Mouse (Mus musculus): ENCODE results near the gene Enox1. TPM values are rescaled to one million over a fixed set of nuclear protein-coding genes. Genes with fewer than 3 reads are reported as not detected.
A peak's percentile ranks its signal among the peaks of the same experiment; 100 is the strongest.

The Enox1 gene
- total RNA-seq, 4 experiments from 2014 or later: 3.1 to 6.7 (median 5.2) TPM

GRCm38 (mm10) chr14:77580106-77580936 is 423.8 kb downstream of the Enox1 start:
- DNase-seq: no peak

DNA sequence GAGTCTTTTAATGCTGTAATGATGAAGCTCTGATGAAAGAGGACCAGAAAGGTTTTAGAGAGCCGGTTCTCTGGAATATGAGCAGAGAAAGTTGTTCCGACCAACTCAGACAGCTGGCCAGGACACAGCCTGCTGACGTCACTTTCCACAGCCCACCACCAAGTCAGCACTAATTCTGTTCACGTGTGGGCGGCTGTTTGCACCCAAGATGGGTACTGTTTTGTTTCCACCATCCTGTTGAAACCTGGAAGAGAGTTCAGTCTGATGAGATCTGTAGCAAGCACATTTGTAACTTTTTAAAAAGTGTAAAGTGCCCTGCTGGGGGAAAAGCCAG is 424.3 kb downstream of the Enox1 start:
- no peak for DNase-seq

GRCm38 (mm10) chr14:77581616-77582015 is 425.1 kb downstream of the Enox1 start:
- no peak for DNase-seq

DNA sequence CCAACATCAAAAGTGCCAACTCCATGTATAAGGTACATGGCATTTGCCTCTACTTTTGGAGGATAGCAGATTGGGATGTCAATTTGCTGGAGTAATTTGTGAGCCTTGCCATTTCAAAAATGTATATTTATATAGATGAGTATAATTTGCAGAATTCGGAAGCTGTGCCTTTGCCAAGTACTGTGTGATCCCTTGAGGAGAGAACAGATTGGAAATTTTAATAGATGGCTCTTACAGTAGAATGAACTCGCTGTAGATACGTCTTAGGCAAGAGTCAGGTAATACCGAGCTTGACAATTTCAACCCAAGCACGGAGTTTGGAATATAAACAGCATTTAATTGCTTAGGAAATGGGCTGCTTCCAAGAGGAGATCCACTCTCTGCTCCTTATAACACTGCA is 427.9 kb downstream of the Enox1 start:
- no peak for DNase-seq

DNA sequence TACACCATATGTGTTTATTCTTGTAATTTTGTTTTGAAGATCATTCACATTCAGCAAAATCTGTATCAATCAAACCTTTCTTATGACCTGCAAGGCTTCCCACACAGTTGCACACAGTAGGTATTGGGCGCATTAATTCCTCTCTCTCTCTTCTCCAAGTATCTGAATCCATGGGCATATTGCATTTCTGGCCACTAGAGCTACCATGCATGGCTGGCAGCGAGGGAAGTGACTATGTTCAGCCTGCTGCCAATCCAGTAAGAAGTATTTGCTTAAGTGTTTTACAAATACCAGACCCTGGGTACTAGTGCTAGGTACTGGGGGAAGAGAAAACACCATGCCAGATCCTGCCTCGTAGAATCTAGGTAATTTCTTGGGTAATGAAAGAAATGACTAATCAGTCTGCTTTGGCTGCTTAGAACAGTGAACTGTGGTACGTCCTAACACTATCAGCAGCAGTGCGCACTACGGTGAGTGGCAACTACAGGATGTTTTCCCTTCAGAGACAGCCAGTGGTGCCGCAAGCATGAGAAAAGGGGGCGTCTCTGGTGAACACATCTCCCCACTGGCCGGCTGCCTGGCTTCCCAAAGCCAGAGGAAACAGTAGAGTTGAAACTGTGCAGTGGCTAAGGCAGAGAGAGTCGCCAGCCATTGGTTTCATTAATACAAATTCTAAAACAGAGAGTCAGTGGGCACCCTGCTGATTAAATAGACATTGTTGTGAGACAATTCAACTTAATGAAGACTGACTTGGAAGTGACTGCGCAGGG is 428.7 kb downstream of the Enox1 start:
- DNase-seq: no peak

GRCm38 (mm10) chr14:77586033-77586432 is 429.5 kb downstream of the Enox1 start:
- no peak for DNase-seq

- DNase-seq: no peak
Observed at GRCm38 (mm10) chr14:77587182-77587581, 430.6 kb downstream of the Enox1 start.

DNA sequence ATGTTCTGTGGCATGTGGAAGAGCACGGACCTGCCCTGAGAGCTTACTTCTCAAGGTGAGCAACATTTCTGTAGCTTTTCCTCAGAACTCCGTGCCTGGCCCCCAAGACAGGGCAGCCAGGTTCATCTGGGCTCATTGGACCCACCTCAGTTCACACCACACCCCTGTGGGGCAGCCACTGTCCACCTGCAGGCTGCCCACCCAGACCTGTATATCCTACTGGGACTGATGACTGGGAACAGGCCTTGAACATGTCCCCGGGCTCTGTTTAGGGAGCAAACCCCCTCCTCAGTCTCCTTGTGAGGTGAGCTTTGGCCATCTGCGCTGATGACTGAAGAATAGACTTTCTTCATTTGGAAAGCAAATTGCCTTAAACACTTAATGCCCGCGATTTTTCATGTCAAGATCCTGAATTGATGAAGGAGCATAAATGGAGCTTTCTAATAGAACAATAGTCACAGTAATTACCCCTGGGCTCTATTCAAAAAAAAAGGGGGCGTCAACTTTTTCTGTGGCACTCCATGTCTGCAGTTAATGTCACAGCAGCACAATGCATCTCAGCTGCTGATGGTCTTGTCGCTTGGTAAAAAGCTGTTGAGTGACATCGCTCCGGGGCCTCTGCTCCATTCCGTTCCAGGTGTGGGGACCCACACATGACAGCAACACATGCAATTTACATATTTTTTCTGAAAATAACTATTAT is 436.7 kb downstream of the Enox1 start:
- DNase-seq: no peak

DNA sequence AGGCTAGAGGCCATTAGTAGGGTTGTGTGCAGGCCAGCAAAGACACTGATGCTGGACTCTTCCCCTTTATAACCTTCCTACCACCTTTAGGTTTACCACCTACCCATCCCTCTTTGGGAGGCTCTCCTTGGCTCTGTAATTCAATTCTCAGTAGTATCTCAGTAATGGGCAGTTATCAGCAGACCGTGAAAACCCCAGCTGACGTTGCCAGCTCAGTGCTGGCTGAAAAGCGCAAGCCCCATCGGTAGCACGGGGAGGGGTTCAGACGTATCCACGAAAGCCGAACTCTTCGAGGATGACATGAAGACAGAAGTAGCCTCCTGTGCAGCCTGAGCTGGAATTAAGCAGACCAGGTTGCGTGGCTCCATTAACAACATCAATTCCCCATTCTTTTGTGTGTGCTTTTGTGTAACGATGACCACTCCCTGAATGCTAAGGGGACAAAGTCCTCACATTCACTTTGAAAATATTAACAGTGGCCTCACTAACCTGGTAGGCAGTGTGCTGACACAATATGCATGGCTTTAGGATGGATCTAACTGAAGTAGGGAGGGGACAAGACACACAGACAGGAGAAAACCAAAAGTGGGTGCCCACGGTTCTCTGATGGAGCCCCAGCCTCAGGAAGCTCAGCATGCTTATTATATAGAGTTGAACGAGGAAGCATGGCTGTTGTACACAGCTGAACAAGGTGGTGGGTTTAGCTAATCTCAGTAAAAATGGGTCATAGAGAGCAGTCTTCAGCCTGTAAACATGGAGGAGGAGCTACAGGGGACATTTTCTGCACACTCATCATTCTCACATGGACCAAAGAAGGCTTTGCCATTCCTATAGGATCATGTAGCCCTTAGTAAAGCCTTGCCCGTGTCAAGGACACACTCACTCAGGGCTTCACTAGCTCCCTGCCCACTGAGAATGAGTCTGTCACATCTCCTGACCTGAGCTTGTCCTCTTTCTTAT is 439.9 kb downstream of the Enox1 start:
- no peak for DNase-seq

DNA sequence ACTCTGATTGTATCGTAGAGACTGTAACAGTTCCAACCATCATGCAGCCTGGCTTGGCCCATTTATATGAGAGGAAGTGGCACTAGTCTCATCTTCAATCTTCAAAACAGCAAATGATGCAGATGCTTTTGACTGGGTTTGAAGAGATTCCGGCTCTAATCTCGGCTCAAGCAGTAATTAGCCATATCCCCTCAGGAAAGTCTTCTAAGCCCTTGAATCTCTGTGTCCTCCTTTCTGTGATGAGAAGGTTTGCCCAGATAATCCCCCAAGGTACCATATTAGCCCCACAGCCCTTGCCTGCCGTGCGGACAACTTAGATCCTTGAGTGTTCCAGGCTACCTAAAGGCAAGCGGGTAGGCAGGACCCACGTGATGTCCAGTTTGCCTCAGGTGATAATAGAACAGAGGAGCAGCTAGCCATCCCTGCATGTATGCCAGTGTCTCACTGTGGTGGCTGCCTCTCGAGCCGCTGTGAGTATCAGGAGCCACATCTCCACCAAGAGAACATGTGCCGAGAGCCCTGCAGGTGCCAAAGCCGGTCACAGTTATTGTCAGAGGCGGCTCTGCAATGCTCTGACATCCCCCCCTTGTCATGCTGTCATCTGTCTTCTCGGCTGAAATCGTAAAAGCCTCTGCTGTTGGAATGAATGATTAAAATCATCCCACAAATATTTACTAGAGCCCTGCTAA is 442.6 kb downstream of the Enox1 start:
- DNase-seq: no peak

- DNase-seq: no peak
Observed at GRCm38 (mm10) chr14:77600773-77601172, 444.2 kb downstream of the Enox1 start.

GRCm38 (mm10) chr14:77601446-77601845 is 444.9 kb downstream of the Enox1 start:
- no peak for DNase-seq

- peak; percentile 12 for DNase-seq
Observed at GRCm38 (mm10) chr14:77608182-77608839, 451.7 kb downstream of the Enox1 start.

DNA sequence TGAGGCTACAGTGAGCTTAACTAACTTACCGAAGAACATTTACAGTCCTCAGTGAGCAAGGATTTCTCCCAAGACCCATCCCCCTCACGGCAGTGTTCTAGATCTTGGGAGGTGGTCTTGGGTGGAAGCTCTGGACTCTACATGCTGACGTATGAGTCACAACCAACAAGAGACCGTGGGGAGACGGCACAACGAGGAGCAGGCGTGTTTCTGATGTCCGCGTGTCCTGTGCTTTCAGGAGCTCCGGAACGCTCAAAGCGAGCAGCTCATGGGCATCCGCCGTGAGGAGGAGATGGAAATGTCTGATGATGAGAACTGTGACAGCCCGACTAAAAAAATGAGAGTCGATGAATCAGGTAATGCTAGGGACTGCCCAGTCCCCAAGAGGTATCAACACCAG is 458.6 kb downstream of the Enox1 start:
- DNase-seq: no peak

GRCm38 (mm10) chr14:77617250-77617649 is 460.7 kb downstream of the Enox1 start:
- peak; percentile 53 for DNase-seq

DNA sequence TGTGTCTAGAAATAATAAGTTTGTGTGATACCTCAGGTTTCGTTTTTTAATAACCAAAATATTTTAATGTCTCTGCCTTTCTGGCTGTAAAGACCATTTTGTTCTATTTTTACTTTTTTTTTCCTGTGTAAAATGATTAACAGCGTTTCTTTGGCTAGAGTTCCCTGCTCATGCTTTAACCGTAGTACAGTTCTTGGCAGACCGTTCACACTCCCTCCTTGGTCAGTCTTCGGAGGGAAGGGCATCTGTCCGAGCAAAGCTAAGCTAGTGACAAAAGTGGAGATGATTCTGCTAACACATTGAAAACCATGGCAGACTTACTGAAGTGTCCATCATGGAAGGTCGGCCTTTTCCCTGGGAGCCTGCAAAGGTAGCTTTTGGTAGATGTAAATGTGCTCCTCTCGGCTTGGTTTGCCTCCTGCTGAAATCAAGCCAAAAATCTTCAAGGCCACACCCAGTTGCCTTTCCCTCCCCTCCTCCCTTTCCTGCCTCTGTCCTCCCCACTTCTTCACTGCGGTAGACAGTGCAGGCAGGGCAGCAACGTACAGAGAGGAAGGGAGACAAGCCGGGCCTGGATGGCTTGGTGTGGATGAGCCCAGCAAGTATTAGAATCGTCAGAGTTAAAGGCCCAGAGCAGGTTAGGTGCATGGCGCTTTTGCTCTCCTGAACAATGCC is 461.7 kb downstream of the Enox1 start:
- DNase-seq: peak; percentile 6

DNA sequence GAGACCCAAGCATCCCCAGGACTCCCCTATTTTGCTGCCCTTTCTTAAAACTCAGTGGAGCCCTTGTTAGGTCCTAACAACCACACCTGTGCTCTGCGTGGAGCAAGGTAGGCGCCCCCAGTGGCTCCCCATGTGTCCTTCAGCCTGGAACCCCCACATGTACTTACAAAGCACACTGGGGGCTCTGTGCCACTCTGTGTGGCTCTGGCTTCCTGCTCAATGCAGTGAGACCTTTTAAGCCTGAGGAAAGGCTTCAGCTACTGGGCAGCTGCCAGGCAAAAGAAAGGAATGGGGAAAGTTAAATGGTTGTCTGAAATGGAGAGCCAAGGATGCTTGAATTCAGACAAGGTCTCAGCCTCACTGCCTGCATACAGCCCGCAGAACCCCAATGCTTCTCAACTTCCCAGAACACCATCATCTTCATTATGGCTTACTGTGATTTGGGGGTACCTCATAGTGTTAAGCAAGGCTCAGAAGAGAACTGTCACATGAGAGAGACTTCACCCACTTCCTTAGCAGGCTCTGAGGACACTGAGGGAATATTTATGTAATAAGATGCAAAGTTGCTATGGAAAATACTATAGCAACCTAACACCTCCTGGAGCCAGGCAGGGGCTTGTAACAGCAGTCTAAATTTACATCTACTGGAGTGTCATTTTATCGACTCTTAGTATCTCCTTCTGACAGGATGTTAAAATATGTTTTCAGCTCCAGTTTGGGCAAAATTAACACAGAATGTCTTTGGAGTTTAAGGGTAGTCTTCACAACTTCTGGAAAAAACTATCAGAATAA is 465.1 kb downstream of the Enox1 start:
- DNase-seq: no peak

DNA sequence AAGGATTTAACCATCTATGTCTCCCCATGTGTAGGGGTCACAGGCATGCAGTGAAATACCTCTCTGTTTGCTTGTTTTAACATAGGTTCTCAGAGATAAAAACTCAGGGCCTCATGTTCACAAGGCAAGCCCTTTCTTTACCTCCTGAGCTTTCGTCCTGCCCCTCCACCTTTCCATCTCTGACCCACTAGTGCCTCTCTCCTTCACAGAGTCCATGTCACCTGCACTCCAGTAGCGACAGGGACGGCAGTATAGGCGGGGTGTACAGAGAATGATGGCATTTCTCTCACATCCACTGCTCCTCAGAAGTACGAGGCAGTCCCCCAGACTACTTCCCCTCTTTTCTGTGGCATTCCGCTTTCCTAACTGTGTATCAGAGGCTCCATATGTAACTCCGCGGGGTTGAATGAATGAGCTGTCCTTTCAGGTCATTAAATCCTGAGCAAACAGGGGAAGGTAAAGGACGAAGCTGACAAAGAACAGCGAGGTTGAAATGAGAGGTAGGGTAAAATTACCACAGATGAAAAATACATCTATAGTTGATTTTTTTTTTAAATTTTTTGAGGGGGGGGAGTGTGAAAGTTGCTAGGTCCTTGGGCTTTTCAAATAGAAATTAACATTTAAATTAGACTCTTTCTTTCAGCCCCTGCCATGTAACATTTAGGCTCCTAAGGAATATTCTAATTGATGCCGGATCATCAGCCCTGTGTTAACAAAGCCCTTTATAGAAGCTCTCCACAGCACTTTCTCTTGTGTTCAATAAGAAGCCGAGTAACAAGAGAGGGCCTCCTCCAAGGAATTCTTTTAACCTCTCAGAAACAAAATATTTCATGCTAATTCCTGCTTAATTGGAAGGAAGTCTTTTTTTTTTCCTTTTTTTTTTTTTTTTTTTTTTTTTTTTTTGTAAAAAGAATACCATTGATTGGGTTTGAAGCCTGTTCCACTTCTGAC is 470.3 kb downstream of the Enox1 start:
- DNase-seq: no peak
